Mouse (Mus musculus): Measurements from ENCODE around the gene Pde1b.

Gene Pde1b

DNA sequence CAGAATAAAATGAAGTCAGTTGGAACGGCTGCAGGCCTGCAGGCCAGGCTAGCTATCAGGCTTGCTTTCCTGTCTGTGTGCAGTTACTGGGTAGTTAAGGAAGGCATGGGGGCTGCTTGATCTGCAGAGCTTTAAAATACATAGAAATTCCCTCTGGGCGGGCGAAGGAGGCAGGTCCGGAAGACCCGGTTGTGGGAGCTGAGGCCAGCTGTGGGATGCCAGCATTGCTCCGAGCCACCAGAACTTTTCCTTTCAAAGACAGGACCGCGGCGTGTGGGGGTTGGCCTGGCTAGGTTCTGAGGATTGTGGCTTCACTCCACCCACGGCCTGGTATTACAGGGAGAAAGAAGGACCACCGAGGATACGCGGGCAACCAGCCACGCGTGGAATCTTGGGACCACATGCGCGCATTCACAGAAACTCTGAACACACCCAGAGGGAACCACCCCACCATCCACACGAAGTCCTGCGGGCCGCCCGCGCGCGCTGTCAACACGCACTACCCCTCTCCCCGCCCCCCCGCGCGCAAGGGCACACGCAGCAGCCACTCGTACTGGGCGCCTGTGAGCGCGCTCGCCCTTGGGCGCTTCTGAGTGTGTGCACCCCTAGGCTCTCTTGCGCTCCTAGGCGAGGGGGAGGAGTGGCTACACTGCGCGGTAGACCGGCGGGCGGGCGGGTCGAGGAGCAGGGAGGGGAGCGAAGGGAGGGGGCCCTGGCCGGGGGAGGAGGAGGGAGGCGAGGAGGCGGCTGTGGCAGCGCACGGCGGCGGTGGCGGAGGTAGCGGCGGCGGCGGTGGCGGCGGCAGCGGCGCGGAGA, at the start of gene Pde1b:
Gene Pde1b (plus strand): TSS at position 600 of the 816 bp plus-strand sequence.
- DNase-seq (ENCODE audit: low spot score in 2 of 2): peak; percentile 31 to 69

DNA sequence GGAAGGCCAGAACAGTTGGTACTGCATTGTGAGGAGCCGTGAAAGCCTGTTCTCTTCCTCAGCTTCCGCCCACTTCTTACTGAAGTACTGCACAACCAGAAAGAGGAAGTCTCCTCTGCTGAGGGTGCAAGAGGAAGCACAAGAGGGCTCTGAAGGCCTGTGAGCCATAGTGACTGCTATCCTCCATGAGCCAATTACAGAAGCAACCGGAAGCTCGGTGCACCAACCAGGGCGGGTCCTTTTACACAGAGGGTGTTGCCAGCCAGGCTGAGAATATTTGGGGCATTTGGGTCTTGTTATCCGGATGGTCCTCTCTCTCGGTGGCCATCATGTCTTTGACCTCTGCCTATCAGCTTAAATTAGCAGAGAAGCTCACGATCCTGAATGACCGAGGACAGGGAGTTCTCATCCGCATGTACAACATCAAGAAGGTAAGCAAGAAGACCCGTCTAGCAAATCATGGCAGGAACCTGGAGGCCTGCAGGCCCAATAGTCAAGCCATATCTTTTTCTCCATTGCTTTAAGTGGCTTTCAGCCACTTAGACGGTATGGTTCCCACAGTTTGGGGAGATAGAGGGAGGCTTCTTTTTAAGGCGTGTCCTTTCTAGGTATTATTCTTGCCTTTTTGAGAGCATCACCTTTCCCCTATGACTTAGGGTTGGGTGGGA, 49.1 kb upstream of the Pde1b start, which contains the start of gene Nckap1l:
Gene Nckap1l (plus strand): TSS at position 244 of the 668 bp plus-strand sequence.
- peak in 1 of 2 experiments; percentile 32 for DNase-seq (ENCODE audit: low spot score in 2 of 2)

DNA sequence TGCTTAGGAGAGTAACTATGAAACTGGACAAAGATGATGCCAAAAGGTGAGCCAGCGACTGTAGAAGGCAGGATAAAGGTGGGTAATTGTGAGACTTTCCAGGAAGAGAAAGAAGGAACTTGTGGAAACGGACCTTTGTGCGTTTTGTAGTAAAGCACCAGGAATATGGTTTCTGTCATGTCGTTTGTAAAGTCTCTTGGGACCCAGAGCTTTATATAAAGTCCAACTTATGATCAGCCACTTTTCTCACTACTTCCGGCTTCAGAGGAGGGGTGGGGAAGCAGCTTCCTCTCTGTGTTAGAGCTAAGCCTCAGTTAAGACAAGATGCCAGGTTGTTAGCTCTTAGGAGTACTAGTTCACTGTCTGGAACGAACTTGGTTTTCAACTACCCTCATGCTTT, 48.4 kb upstream of the Pde1b start:
- no peak for DNase-seq (ENCODE audit: low spot score in 2 of 2)

DNA sequence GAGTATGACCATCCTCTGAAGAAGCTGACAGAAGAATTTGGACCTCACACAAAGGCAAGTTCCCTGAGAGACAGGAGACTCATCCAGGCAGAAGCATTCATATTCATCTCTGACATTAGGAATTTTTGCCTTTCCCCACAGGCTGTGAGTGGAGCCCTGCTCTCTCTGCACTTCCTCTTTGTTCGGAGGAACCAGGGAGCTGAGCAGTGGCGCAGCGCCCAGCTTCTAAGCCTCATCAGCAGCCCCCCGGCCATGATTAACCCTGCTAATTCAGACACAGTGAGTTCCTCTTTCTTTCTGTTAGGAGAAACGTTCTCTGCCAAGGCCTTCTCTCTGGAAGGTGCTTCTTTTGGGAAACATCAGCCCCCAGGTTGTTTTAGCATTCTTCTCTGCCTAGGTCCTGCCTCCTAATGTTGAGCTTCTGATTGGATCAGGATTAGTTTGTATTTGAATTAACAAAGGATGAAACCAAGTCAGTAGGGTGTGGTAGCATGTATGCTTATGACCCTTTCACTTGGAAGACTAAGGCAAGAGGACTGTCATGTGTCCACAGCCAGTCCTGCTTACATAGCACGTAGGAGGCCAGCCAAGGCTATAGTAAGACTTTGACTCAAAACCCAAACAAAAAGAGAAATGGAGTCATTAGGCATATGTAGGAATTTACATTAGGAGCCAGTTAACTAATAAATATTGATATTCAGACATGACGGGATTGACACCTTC, 40.1 kb upstream of the Pde1b start:
- no peak for DNase-seq (ENCODE audit: low spot score in 2 of 2)

DNA sequence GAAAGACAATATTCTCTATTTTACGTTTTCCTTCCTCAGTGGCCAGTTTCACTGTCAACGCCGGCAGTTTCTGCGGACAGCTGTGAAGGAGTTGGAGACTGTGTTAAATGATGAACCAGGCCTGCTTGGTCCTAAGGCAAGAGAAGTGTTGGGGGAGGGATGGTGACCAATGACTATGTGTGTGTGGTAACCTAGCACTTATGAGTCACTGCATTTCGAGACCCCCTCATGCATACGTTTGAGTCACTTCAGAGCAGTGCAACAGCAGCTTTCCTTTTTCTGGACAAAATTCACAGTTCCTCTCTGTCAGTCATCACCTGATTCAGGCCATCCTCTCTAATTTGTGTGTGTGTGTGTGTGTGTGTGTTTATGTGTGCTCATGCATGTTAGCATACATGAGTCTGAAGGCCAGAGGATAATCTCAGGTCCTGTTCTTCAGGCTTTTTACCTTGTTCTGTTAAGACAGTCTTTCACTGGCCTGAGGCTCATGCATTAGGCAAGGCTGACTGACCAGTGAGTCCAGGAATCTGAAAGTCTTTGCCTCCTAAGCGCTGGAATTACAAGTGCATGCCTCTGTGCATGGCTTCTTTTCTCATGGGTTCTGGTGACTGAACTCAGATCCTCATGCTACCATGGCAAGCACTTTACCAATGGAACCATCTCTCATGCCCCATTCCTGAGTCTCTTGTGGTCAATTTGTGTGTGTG, 31.2 kb upstream of the Pde1b start:
- no peak for DNase-seq (ENCODE audit: low spot score in 2 of 2)

DNA sequence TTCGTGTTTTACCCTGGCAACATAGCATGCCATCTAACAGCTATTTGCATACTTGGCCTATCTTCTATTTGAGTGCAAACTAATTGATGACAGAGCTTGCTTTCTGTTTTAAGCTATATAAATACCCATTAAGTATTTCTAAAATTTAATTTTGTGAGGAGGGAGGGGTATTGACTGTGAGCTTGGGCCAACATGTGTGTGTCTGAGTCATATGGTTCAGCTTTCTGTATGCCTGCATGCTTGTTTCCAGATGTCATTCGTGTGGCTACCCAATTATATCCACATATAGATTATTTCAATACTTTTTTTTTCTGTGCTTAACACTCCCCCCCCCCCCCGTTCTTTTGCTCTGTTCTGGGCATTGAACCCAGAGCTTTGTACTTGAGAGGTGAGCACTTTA, 30.6 kb upstream of the Pde1b start:
- DNase-seq (ENCODE audit: low spot score in 2 of 2): no peak

DNA sequence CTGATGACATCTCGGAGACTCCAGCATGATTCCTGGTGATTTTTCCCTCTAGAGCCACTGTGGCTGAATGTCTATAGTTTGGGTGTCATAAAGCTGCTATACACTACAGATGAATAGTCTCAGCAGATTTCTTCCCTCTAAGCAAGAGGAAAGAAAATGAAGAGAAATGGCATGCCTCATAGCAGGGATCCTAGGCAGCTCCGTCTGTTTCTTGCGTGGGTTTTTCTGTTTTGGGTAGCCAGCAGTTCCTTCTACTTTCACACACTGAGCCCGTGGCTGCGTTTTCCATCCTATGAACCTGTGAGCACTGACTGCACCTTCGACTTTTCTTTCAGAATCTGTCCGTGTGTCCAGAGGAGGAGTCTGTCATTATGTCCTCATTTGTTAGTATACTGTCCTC, 29.7 kb upstream of the Pde1b start:
- DNase-seq (ENCODE audit: low spot score in 2 of 2): no peak

DNA sequence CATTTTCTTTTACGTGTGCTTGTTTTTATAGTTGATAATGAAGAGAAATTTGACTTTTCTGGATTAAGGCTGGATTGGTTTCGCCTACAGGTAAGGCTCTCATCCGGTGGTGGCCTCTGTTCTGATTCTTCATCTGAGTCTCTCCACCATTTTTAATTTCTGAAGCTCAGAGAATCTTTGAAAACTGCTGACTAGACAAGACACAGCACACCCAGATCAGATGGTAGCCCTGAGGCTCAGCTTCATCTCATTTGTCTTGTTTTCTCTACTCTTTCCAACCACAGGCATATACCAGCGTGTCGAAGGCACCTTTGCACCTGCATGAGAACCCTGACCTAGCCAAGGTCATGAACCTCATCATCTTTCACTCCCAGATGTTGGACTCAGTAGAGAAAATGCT, 29.1 kb upstream of the Pde1b start:
- no peak for DNase-seq (ENCODE audit: low spot score in 2 of 2)

DNA sequence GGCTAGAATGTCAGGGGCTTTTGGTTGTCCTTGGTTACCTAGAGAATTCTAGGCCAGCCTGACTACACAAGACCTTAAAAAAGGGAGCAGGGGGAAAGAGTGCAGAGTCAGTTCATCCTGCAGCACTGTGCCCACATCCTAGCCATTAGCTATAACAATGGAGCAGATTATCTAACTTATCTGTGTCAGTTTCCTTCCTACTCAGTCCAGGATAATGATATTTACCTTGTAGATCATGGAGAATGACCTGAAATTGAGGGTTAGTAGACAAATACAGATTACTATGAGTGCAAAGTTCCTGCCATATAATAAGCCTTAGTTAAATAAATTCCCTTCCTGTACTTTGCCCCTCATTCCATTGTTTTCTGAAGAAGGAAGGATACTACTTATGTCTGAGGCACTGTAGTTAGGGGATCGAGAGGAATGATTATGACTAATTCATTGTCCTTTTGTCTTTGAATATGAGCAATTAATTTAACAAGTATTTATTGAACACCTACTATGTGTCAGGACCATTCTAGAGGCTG, 23.7 kb upstream of the Pde1b start:
- no peak for DNase-seq (ENCODE audit: low spot score in 2 of 2)

DNA sequence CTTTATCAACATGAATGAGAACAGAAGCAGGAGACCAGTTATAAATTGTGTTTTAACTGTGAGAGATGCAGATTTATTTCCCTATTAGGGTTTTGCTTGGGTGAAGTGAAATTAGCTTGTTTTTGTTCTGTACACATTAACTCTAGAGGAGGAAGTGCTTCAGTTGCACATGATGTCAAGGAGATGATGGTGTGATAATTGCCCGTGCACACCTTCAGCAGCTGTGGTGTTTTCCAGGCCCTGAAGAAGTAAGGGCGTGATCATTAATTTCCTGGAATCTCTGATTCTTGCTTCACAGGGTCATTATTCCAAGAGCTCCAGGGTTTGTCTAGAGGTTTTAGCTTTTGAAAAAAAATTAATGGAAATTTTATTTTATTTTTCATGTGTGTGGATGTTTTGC, 22.7 kb upstream of the Pde1b start:
- no peak for DNase-seq (ENCODE audit: low spot score in 2 of 2)

DNA sequence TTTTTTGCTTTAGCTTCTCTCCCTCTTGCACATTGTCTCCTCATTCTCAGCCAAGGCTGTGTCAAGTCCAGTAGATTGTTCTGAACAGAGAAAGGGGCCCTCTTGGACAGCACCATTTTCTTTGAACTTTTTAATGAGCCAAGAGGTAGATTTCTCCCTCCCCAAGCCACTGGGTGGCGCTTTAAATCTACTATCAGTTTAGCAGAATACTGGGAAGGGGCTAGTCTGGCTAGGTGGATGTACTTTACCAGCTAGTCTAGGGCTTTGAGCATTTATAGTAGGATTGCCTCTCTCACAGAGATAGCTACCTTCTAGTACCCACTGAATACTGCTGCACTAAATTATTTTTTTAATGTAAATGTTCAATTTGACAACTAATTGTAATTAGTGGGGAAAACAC, 20.3 kb upstream of the Pde1b start:
- DNase-seq (ENCODE audit: low spot score in 2 of 2): no peak

DNA sequence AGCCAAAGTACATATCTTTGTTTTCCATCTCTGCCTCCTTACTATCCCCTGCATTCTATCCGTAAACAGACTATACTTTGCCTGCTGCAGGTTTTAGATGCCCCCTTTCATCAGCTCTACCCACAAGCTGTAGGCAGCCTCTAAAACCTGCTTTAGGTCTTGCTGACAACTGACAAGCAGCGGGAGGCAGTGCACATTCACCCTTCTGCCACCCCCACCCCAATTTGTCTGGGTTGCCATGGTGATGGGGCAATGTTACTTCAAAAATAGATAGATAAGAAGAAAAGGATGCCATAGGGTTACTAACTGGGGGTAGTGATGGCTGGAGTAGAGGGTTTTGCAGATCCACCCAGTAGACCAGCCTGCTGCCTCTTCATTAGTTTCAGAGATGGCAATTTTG, 18.3 kb upstream of the Pde1b start:
- DNase-seq (ENCODE audit: low spot score in 2 of 2): no peak

DNA sequence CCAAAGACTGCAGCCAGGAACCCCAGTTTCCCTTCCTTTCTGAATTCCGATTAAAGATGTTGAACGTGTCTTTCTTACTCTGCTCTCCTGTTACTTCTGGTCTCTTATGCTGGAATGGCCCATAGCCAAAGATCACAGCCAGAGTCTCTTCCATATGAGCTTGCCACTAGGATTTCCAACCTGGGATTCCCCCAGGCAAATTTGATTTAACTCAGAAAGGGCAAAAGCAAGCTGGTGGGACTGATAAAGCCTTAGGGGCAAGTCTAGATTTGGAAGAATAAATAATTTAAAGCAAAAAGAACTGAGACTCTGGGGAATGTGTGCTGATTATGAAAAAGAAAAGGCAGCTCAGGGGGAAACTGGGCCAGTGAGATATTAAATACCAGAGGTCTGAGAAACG, 17.7 kb upstream of the Pde1b start:
- no peak for DNase-seq (ENCODE audit: low spot score in 2 of 2)

DNA sequence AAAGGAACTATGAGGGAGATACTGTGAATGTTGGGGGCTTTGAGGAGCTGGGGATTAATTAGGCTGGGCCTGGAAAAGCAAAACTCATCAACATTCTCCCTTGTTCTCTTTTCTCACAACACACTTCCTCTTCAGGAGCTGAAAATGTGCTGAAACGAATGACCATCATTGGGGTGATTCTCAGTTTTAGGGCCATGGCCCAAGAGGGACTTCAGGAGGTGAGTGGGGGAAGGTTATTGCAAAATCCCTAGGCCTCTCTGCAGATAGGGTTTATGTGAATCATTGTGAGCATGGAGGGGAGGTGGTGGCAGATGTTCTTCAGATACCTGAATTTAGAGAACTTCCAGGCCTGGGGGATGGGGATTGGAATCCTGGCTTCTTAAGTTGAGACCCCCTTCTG, 16.2 kb upstream of the Pde1b start:
- DNase-seq (ENCODE audit: low spot score in 2 of 2): no peak

DNA sequence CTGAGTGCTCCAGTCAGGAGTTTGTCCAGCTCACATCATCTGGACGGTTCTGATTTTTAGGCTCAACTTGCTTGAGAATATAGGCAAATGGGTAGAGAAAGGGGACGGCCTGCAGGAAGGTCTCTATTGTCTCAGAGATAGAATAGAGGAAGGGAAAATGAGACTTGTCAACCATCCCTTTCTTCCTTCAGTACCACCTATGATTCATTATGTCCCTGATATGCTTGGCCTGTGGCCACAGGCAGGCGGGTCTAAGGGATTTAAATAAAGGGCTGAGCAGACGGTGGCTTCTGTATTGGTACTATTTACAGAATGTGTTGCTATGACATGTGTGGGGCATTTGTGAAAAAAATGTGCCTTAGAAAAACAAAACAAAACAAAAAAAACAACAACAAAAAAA, 14.5 kb upstream of the Pde1b start:
- DNase-seq (ENCODE audit: low spot score in 2 of 2): no peak

DNA sequence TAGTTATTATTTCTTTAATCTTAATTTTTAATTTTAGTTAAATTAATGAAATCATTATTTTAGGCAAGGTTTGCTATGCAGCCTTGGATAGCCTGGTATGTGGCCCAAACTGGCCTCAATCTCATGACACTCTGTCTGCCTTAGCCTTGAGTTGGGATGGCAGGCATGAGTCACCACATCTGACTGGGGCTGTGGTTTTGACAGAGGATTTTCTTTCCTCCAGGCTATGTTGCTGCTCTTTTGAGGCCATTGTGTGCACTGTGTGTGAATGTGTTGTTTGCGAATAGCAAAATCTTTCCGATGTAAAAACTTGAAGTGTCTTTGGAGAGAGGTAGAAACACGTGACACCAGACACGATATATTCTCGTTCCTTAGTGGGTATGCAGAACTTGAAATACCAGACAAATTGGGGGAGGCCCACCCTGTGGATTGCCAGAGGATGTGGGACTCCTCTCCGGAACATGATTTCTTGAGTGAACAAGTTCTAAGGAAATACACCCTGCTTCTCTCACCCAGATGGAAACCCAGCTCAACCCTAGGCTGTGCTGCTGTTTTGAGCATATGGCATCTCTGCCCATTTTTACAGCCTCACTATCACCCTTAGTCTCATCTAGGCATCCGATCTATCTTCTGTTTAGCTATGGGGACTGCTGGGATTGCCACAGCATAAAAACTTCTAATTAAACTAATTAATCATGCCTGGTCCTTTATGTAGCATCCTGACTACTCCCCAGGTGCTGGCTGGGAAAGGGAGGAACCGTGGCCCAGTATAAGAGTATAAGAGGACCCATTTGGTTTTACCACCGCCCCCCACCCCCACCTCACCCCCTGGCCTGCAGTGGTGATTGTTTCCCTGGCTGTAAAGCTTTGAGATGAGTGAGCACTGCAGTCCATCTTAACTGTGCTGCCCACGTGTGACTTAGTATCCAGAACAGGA, 6.4 kb upstream of the Pde1b start:
- DNase-seq (ENCODE audit: low spot score in 2 of 2): no peak

DNA sequence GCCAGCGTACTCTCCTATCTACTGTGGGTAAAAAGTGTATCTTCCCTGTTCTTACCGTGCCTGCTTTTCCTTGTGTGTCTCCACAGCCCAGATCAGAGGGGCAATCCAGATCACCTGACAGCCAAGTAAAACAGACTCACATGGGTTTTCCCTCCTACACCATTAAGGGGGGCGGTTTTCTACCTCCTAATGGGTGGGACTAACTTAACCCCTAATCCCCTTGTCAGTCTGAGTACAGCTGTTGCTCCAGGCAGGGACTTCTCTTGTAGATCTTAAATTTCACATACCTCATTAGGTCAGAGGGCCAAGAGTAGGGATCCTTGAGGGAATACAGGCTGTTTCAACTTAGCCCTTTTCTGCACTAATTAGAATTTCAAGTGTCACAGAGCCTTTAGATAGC, 4.7 kb upstream of the Pde1b start:
- DNase-seq (ENCODE audit: low spot score in 2 of 2): no peak

DNA sequence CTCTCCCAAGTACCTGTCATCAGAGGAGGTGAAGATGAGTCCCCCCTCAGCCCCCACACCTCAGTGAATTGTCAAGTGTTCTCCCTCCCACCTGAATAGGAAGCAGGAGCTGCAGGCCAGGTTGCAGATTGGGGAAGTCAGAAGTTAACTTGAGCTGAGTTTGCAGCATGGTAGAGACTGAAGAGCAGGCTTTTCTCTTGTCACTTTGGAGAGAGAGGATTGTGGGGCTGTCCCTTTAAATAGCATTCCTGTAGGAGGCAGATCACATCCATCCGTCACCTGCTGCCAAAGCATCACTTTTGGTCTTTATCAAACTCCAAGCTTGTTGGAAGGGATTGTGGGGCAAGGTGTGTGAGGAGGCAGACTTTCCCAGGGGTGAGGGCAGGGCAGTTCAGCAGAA, 2.1 kb upstream of the Pde1b start:
- DNase-seq (ENCODE audit: low spot score in 2 of 2): no peak

DNA sequence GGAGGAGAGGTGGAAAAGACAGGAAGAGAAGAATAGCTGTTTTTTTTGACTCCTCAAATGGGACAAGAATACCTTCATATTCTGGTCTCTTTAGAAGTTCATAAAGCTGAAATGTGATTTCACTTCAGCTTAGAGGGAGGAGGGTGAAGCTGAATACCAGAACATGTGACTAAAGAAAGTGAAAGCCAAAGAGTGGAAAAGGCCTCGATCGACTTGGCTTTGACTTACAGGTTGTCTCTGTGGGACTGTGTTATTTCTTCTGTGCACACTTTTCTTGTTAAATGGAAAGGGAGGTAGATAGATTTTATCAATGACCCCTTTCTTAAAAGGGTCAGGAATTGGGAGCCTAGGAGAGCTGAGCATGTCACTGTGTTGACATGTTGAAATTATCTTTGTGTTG, 1.6 kb upstream of the Pde1b start:
- DNase-seq (ENCODE audit: low spot score in 2 of 2): no peak

DNA sequence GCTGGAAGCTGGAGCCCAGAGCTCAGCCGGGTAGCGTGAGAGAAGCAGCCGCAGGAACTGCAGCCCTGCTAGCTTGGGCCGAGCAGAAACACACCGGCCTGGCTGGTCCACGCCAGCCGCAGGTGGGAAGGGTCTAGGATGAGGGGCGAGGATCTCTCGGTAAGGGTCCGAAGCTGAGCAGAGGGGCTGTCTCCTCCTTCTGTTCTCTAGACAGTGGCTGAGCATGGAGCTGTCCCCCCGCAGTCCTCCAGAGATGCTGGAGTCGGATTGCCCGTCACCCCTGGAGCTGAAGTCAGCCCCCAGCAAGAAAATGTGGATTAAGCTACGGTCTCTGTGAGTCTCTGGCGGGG, 392 bp downstream of the Pde1b start:
- no peak for DNase-seq (ENCODE audit: low spot score in 2 of 2)

DNA sequence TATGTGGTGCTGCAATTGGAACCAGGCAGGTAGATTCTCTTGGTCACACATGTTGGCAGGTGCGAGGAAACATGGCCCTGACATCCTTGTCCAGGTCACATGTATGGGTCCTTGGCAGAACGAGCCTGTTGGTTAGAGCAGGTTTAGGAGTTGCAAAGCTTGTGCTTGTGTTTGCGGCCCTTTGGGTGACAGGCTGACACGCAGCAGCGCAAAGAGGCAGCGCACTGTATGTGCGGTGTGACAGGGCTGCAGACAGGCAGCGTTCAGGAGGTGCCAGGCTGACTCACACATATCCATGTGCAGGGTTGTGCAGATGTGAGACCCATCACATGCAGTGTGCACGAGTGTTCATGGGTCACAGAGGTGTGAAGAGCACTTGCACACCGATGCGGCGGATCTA, 826 bp downstream of the Pde1b start:
- DNase-seq (ENCODE audit: low spot score in 2 of 2): no peak
